Mouse (Mus musculus): ENCODE results near the gene Ccdc65. TPM values are rescaled to one million over a fixed set of nuclear protein-coding genes. Genes with fewer than 3 reads are reported as not detected.
"Not testable (repeated sequence)": the region's sequence is repeated elsewhere in the genome, so short reads cannot be mapped to it uniquely, and the experiment has no call there.

Ccdc65 gene
- polyA plus RNA-seq, 1 experiment, result 3.2 TPM

DNA sequence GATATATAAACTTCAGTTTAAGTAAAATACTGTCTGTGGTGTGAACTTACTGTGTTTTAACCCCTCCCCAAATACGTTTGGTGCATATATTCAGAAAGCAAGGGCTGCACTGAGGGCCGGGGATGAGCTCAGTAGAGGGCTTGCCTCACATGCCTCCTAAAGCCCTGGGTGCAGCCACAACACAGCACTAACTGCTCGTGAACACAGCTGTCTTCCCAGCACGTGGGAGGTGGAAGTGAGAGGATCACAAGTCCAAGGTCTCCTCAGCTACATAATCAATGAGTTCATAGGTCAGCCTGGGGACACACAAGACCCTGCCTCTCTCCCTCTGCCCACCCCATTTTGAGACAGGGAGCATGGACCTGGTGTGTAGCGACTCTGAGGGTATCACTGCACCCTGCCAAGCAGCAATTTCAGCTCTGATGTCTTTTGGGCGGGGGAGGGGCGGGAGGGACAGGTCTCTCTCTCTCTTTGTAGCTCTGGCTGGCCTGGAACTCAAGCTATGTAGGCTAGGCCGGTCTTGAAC lies 24.1 kb downstream of the Ccdc65 start:
- no peak overlapping the region for H3K27ac ChIP-seq (ENCODE audit: insufficient read depth, low read length)
- no peaks in the 10 kb centered on the region; the same call in 1 of the 2 replicates for H3K4me1 ChIP-seq (ENCODE audit: control insufficient read depth, insufficient read depth, low read length)
- no peak overlapping the region for H3K4me3 ChIP-seq (ENCODE audit: insufficient read depth, low read length)
- no peak for TF ChIP-seq CTCF (IDR thresholded peaks at IDR 0.05; ENCODE audit: borderline replicate concordance, insufficient read depth, low read length)
- TF ChIP-seq POLR2A (IDR thresholded peaks at IDR 0.05; ENCODE audit: low read depth, low read length), result no peak

GRCm38 (mm10) chr15:98733370-98733769 lies 25.4 kb downstream of the Ccdc65 start:
- no peak for TF ChIP-seq CTCF (IDR thresholded peaks at IDR 0.05; ENCODE audit: borderline replicate concordance, insufficient read depth, low read length)
- TF ChIP-seq POLR2A (IDR thresholded peaks at IDR 0.05; ENCODE audit: low read depth, low read length), result no peak
- Histone ChIP-seq H3K27ac (ENCODE audit: insufficient read depth, low read length) (no peak overlapping the region), H3K4me1 (ENCODE audit: control insufficient read depth, insufficient read depth, low read length) (no peaks in the 10 kb centered on the region; the same call in 1 of the 2 replicates), H3K4me3 (ENCODE audit: insufficient read depth, low read length) (no peak overlapping the region)

DNA sequence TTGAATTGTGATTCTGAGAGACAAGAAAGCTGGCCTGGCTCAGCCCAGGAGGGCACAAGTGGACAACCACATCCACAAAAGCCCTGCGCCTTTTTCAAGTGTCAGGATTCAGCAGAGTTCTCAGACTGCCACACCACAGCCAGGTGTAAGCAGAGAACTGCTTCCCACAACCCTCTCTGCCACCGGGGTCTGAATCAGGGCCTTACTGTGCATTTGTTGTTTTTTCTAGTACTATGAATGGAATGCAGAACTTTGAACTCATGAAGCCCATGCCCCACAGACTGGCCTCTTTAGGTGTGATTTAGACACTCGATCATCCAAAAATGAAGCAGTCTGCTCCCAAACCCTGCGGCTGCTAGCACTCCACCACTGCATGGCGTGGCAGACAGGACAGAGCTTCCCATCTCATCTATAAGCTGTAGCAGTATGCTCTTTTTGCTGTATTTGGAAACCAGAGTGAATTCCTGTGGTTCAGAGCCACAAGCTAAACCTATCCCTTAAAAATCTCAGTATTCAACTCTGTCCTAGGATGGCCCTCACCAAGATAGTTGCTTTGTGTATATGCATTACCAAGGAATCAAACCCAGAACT lies 26.1 kb downstream of the Ccdc65 start:
- no peak overlapping the region for H3K4me3 ChIP-seq (ENCODE audit: insufficient read depth, low read length)
- H3K27ac ChIP-seq (ENCODE audit: insufficient read depth, low read length), result no peak overlapping the region
- H3K4me1 ChIP-seq (ENCODE audit: control insufficient read depth, insufficient read depth, low read length), result no peaks in the 10 kb centered on the region; the same call in 1 of the 2 replicates
- TF ChIP-seq CTCF (IDR thresholded peaks at IDR 0.05; ENCODE audit: borderline replicate concordance, insufficient read depth, low read length) (no peak), POLR2A (IDR thresholded peaks at IDR 0.05; ENCODE audit: low read depth, low read length) (no peak)

GRCm38 (mm10) chr15:98736521-98736920 lies 28.5 kb downstream of the Ccdc65 start:
- TF ChIP-seq CTCF (IDR thresholded peaks at IDR 0.05; ENCODE audit: borderline replicate concordance, insufficient read depth, low read length) (no peak), POLR2A (IDR thresholded peaks at IDR 0.05; ENCODE audit: low read depth, low read length) (no peak)
- Histone ChIP-seq H3K4me1 (ENCODE audit: control insufficient read depth, insufficient read depth, low read length) (no peaks in the 10 kb centered on the region; the same call in 1 of the 2 replicates), H3K4me3 (ENCODE audit: insufficient read depth, low read length) (no peak overlapping the region), H3K27ac (ENCODE audit: insufficient read depth, low read length) (no peak overlapping the region)

DNA sequence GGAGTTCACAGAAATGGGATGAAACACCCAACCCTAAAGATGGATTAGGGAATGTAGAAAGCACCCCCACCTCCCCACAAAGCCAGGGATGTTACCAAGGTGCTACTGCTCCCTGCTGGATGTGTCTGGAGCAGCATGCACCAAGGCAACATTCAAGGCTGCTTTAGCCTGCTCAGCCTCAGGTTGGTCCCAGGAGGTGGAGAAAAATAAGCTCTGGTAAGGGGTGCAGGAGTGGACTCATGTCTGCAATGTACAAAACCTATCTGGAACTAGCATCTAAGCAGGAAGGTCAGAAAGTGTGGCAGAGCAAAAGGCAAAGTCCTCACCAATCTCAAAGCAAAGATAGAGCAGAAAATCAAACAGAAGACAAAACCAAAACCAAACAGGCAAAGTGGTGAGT lies 29.9 kb downstream of the Ccdc65 start:
- TF ChIP-seq CTCF (IDR thresholded peaks at IDR 0.05; ENCODE audit: borderline replicate concordance, insufficient read depth, low read length), result peak; percentile 44; the same call in 1 of the 2 replicates
- no peak for TF ChIP-seq POLR2A (IDR thresholded peaks at IDR 0.05; ENCODE audit: low read depth, low read length)
- Histone ChIP-seq H3K4me1 (ENCODE audit: control insufficient read depth, insufficient read depth, low read length) (no peaks in the 10 kb centered on the region; the same call in 1 of the 2 replicates), H3K4me3 (ENCODE audit: insufficient read depth, low read length) (no peak overlapping the region), H3K27ac (ENCODE audit: insufficient read depth, low read length) (no peak overlapping the region)

DNA sequence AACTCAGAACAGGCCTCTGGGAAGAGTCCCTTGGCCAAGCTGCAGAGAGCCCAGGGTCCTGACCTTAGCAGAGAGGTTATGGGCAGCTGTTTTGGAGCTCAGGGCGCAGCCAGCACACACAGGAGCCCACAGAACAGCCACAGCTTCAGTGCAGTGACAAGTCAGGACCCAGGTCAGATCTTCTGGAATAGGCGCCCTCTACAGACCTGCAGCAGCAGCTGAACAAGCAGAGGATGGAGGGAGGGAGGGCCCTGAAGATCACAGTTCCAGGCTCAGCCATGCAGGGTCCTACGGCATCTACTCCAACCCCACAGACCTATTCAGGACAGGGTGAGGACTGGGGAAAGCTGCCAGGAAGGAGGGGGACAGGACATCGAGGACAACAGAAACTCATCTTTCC lies 30.8 kb downstream of the Ccdc65 start:
- no peak overlapping the region for H3K27ac ChIP-seq (ENCODE audit: insufficient read depth, low read length)
- no peaks in the 10 kb centered on the region; the same call in 1 of the 2 replicates for H3K4me1 ChIP-seq (ENCODE audit: control insufficient read depth, insufficient read depth, low read length)
- H3K4me3 ChIP-seq (ENCODE audit: insufficient read depth, low read length), result no peak overlapping the region
- TF ChIP-seq CTCF (IDR thresholded peaks at IDR 0.05; ENCODE audit: borderline replicate concordance, insufficient read depth, low read length) (0 out of 2 replicates have a peak, but pooled peaks have one; percentile 5), POLR2A (IDR thresholded peaks at IDR 0.05; ENCODE audit: low read depth, low read length) (no peak)

GRCm38 (mm10) chr15:98740219-98740618 lies 32.2 kb downstream of the Ccdc65 start:
- H3K4me1 ChIP-seq (ENCODE audit: control insufficient read depth, insufficient read depth, low read length), result no peaks in the 10 kb centered on the region; the same call in 1 of the 2 replicates
- no peak for TF ChIP-seq CTCF (IDR thresholded peaks at IDR 0.05; ENCODE audit: borderline replicate concordance, insufficient read depth, low read length)
- no peak for TF ChIP-seq POLR2A (IDR thresholded peaks at IDR 0.05; ENCODE audit: low read depth, low read length)
- H3K4me3 ChIP-seq (ENCODE audit: insufficient read depth, low read length), result no peak overlapping the region
- no peak overlapping the region for H3K27ac ChIP-seq (ENCODE audit: insufficient read depth, low read length)

DNA sequence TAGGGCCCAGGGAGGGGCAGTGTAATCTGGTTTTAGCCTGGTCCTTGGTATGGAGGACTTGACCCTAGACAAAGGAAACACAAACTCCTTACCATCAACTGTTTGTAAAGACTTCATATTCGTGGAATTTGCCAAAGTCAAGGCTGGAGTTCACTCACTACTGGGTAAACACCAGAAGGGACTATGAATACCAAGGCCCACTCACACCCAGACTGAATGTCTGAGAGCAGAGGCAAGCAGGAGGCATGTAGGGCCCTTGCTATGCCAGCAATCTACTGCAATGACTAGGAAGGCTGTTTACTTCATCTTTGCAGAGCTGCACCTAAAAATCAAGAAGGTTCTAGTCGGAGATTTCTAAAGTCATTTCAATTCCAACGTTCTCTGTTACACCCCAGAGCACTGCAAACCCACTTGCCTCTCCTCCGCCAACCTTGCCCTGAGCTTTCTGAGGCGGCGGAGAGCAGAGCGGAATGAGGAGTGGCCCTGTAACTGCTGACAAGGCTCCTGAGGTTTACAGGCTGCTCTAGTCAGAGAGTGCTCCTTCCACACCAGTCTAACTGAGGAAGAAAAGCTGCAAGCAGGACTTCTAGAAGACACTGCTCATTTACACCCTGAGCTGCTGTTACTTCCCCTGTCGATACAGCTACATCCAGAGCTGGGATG lies 34.9 kb downstream of the Ccdc65 start:
- Histone ChIP-seq H3K4me3 (ENCODE audit: insufficient read depth, low read length) (no peak overlapping the region), H3K4me1 (ENCODE audit: control insufficient read depth, insufficient read depth, low read length) (peaks cover 16% of the 10 kb centered on the region), H3K27ac (ENCODE audit: insufficient read depth, low read length) (no peak overlapping the region)
- TF ChIP-seq POLR2A (IDR thresholded peaks at IDR 0.05; ENCODE audit: low read depth, low read length) (no peak), CTCF (IDR thresholded peaks at IDR 0.05; ENCODE audit: borderline replicate concordance, insufficient read depth, low read length) (no peak)

GRCm38 (mm10) chr15:98743863-98744262 lies 35.9 kb downstream of the Ccdc65 start:
- H3K4me1 ChIP-seq (ENCODE audit: control insufficient read depth, insufficient read depth, low read length), result peaks cover 20% of the 10 kb centered on the region
- not testable (repeated sequence) for H3K4me3 ChIP-seq (ENCODE audit: insufficient read depth, low read length); H3K27ac ChIP-seq (ENCODE audit: insufficient read depth, low read length)

DNA sequence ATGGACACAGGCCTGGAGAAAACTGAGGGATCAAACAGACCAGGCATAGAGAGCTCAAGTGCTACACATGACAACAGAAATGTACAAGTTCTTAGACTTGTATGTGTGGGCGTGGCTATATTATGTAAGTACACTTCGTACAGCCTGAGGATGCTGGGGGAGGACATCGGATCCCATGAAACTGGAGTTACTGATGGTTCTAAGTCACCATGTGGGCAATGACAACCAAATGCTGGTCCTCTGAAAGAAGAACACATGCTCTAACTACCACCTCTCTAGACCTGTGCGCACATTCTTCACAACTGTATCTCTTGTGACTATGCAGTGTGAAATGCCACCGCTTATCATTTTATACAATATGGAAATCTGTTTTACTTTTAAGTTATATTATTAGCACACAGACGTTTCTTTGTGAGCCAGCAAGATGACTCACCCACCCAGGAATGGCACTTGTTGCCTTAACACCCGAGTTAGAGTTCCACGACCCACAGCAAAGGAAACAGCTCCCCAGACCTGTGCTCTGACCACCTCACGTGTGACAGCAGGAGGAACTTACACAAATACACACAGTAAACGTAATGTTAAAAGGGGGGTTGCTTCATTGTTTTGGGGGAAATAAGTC lies 38.4 kb downstream of the Ccdc65 start:
- no peak overlapping the region for H3K4me3 ChIP-seq (ENCODE audit: insufficient read depth, low read length)
- peak overlapping the region; percentile 59 for H3K27ac ChIP-seq (ENCODE audit: insufficient read depth, low read length)
- no peak for TF ChIP-seq POLR2A (IDR thresholded peaks at IDR 0.05; ENCODE audit: low read depth, low read length)
- TF ChIP-seq CTCF (IDR thresholded peaks at IDR 0.05; ENCODE audit: borderline replicate concordance, insufficient read depth, low read length), result no peak
- H3K4me1 ChIP-seq (ENCODE audit: control insufficient read depth, insufficient read depth, low read length), result peaks cover 20% of the 10 kb centered on the region

All from embryonic fibroblast, embryonic 13.5 days (primary cell).